Mouse (Mus musculus) megakaryocyte, embryonic 14.5 days (primary cell): ENCODE measurements around the gene Chchd10. TPM values are rescaled to one million over a fixed set of nuclear protein-coding genes. Genes with fewer than 3 reads are reported as not detected.
A peak's percentile ranks its signal among the peaks of the same experiment; 100 is the strongest.

ENCODE experiments used
- H3K27me3 ChIP-seq: replicated peaks from 2 replicates; pipeline ENCODE3; 2012; ENCODE audit warnings: inconsistent platforms
- H3K36me3 ChIP-seq: replicated peaks from 2 replicates; pipeline ENCODE3; 2012; ENCODE audit warnings: low read length, inconsistent platforms, mixed read lengths
- H3K4me1 ChIP-seq: 2 replicates; pipeline ENCODE4 v1.6.1; 2012; ENCODE audit warnings: inconsistent platforms
- H3K4me3 ChIP-seq: replicated peaks from 2 replicates; pipeline ENCODE3; 2012; ENCODE audit warnings: moderate library complexity, mild to moderate bottlenecking, inconsistent platforms
- H3K9me3 ChIP-seq: 2 replicates; pipeline ENCODE4 v1.6.1; 2012; ENCODE audit warnings: inconsistent platforms
- FLI1 ChIP-seq: IDR thresholded peaks from 2 replicates; pipeline ENCODE4 v1.6.1; 2012; ENCODE audit warnings: low read length, inconsistent platforms, mixed read lengths
- GATA1 ChIP-seq: IDR thresholded peaks from 3 replicates; pipeline ENCODE4 v1.6.1; 2012; ENCODE audit warnings: mixed read lengths, low read length, inconsistent platforms, borderline replicate concordance
- polyA plus RNA-seq: library from polyadenylated mRNA; stranded (reverse); fragments of >175 nt; gene quantifications from 2 replicates; pipeline ENCODE4 v1.2.3, GENCODE M21; 2012; ENCODE audit warnings: low replicate concordance; ENCODE audit not compliant: insufficient read depth

The Chchd10 gene
- polyA plus RNA-seq, 1 experiment, result 113 TPM

DNA sequence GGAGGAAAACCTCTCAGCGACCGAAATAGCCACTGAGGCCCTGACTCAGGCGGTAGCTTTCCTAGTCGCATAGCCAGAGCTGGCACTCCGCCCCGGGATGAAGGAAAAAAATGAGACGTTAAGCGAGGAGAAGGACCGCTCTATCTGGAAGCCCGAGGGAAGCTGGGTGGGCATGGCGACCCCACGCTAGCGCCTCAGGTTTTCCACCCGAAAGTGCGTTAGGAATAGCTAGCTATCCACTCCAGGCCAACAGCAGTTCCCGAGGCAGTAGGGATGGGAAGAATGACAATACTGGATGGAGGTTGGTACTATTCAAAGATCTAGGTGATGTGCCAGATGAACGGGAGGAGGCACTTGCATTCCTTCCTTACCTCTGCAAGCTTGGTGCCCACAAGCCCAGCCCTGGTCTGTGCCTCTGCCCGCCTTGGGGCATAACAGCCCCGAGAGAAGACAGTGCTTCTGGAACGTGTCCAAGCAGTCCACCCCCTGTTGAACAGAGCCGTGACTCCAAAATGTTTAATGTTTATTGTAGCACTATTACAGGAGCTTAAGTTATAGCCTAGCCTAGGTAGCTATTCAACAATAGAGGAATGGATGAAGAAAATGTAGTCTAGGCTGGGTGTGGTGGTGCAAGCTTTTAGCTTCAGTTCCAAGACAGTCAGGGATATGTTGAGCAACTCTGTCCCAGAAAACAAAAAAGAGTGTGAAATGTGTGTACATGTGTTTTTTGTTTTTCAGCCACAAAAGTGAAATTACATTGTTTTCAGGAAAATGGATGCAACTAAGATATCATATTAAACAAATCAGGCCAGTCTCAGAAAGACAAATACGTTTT, 11.0 kb upstream of the Chchd10 start:
- TF ChIP-seq FLI1 (no peak), GATA1 (no peak)
- Histone ChIP-seq H3K27me3 (peaks cover 16% of the 10 kb centered on the region), H3K4me1 (peaks cover 64% of the 10 kb centered on the region), H3K4me3 (peak overlapping the region; percentile 99), H3K9me3 (no peaks in the 10 kb centered on the region), H3K36me3 (peaks cover 25% of the 10 kb centered on the region)

- TF ChIP-seq GATA1, result no peak
- no peak for TF ChIP-seq FLI1
- no peak overlapping the region for H3K4me3 ChIP-seq
- H3K36me3 ChIP-seq, result peaks cover 4% of the 10 kb centered on the region
- peaks cover 39% of the 10 kb centered on the region for H3K27me3 ChIP-seq
- H3K4me1 ChIP-seq, result peaks cover 51% of the 10 kb centered on the region
- no peaks in the 10 kb centered on the region for H3K9me3 ChIP-seq
These were observed 8.6 kb upstream of the Chchd10 start for GRCm38 (mm10) chr10:75924324-75924723.

DNA sequence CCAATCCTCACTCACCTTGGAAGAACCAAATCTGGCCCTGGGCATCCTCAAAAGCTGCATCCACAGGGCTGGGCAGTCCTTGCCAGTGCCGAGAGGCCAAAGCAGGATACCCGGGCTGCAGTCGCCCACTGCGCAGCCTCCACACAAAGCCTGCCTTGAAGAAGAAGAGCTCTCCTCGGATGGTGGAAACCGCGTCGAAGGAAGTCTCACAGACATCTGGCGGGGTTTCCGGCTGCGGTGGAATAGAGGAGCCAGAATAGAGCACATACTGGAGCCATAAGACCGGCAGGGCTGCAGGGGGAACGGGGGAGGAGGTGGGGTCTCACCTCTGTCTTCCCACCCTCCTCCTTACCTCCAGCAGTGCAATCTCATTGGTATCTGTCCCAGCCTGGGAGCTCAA, 6.5 kb upstream of the Chchd10 start:
- Histone ChIP-seq H3K4me1 (peaks cover 49% of the 10 kb centered on the region), H3K4me3 (no peak overlapping the region), H3K36me3 (no peaks in the 10 kb centered on the region), H3K9me3 (no peaks in the 10 kb centered on the region), H3K27me3 (peaks cover 60% of the 10 kb centered on the region)
- TF ChIP-seq GATA1 (no peak), FLI1 (no peak)

GRCm38 (mm10) chr10:75930304-75930703, 2.6 kb upstream of the Chchd10 start:
- no peak overlapping the region for H3K4me3 ChIP-seq

DNA sequence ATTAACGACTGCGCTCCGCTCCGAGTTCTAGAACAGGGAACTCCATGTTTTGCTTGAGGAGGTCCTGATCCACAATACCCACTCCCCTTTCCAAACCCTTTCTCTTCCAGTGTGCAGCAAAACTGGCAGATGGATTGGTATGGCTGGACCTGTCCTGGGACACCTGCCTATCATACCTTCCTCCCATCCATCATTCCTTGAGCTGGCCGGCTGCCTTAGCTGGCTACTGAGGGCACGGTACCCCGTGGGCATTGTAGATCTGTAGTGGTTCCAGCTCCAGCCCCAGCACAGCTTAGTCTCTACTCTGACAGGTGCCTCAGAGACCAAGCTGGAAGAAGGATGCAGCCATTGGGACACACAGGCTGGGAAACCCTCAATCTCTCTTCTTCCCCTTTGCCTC, 1.6 kb upstream of the Chchd10 start:
- no peak for TF ChIP-seq GATA1
- H3K36me3 ChIP-seq, result no peaks in the 10 kb centered on the region
- no peaks in the 10 kb centered on the region for H3K9me3 ChIP-seq
- H3K4me3 ChIP-seq, result no peak overlapping the region
- H3K4me1 ChIP-seq, result peaks cover 49% of the 10 kb centered on the region
- H3K27me3 ChIP-seq, result peaks cover 86% of the 10 kb centered on the region

More at GRCm38 (mm10) chr10:75930304-75930703, 2.6 kb upstream of the Chchd10 start:
- no peaks in the 10 kb centered on the region for H3K36me3 ChIP-seq
- H3K27me3 ChIP-seq, result peaks cover 86% of the 10 kb centered on the region
- no peaks in the 10 kb centered on the region for H3K9me3 ChIP-seq
- TF ChIP-seq FLI1, result no peak
- TF ChIP-seq GATA1, result no peak
- H3K4me1 ChIP-seq, result peaks cover 43% of the 10 kb centered on the region

GRCm38 (mm10) chr10:75932081-75932678, 750 bp upstream of the Chchd10 start:
- H3K4me1 ChIP-seq, result peaks cover 44% of the 10 kb centered on the region
- no peaks in the 10 kb centered on the region for H3K9me3 ChIP-seq
- peaks cover 83% of the 10 kb centered on the region for H3K27me3 ChIP-seq
- H3K4me3 ChIP-seq, result peak overlapping the region; percentile 87
- no peaks in the 10 kb centered on the region for H3K36me3 ChIP-seq
- TF ChIP-seq FLI1 (no peak), GATA1 (no peak)

- H3K36me3 ChIP-seq, result no peaks in the 10 kb centered on the region
- peaks cover 59% of the 10 kb centered on the region for H3K27me3 ChIP-seq
- TF ChIP-seq GATA1, result no peak
- TF ChIP-seq FLI1, result no peak
- H3K4me1 ChIP-seq, result peaks cover 62% of the 10 kb centered on the region
- H3K9me3 ChIP-seq, result no peaks in the 10 kb centered on the region
- peak overlapping the region; percentile 90 for H3K4me3 ChIP-seq
These were observed 2.1 kb downstream of the Chchd10 start for GRCm38 (mm10) chr10:75934991-75935390.

DNA sequence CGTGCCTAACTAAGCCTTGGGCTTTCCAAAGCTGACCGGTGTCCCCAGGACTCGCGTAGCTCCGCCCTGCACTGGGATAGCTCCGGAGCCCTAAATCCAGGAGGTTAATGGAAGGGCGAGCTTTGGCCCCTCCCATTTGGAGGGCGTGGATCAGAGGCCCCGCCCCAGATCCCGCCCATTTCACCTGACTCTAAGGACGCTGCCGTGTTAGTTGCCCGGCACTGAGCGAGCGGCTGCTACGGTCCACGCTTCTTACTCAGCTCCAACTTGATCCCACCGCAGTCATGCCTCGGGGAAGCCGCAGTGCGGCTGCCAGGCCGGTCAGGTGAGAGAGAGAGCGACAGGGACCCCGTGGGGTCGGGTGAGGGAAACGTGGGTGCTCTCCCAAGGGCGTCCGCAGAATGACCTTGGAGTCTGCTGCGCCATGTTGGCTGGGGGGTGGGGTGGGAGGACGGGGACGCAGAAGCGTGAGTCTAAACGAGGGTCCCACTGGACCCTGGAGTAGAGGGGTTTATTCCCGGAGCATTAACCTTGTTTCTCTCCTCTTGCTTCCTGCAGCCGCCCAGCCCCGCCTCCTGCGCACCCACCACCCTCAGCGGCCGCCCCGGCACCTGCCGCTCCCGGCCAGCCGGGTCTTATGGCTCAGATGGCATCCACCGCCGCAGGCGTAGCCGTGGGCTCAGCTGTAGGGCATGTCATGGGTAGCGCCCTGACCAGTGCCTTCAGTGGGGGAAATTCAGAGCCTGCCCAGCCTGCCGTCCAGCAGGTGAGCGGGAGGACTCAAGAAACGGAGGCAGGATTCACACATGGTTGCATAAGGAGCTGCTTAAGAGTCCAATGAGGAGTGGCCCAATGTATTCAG, 3.0 kb downstream of the Chchd10 start, which contains the start of gene Mmp11:
Gene Mmp11, minus strand, starts transcription at position 817 of the 862 bp plus-strand sequence.
- no peak for TF ChIP-seq FLI1
- TF ChIP-seq GATA1, result no peak
- Histone ChIP-seq H3K9me3 (no peaks in the 10 kb centered on the region), H3K27me3 (peaks cover 55% of the 10 kb centered on the region), H3K4me3 (peak within 1 kb of the TSS; percentile 90), H3K4me1 (peaks cover 63% of the 10 kb centered on the region), H3K36me3 (no peaks in the 10 kb centered on the region)

- TF ChIP-seq GATA1 (no peak), FLI1 (no peak)
- Histone ChIP-seq H3K4me3 (no peak overlapping the region), H3K36me3 (no peaks in the 10 kb centered on the region), H3K4me1 (peaks cover 52% of the 10 kb centered on the region), H3K27me3 (peaks cover 44% of the 10 kb centered on the region), H3K9me3 (no peaks in the 10 kb centered on the region)
These were observed 4.2 kb downstream of the Chchd10 start for GRCm38 (mm10) chr10:75936909-75937667.
